Mouse (Mus musculus): ENCODE data around the gene Rab3gap2.

The Rab3gap2 gene

GRCm38 (mm10) chr1:185203909-185204661 lies at the start of gene Rab3gap2:
TSS of gene Rab3gap2 (plus strand) at chr1:185204117.
- peak; percentile 100 for DNase-seq

GRCm38 (mm10) chr1:185173641-185174040 lies 30.3 kb upstream of the Rab3gap2 start:
- no peak for DNase-seq

GRCm38 (mm10) chr1:185177860-185178259 lies 26.1 kb upstream of the Rab3gap2 start:
- peak; percentile 29 for DNase-seq

- DNase-seq, result no peak
Observed at GRCm38 (mm10) chr1:185183591-185184330, 20.2 kb upstream of the Rab3gap2 start.

- DNase-seq, result peak; percentile 53
Observed at GRCm38 (mm10) chr1:185185556-185185955, 18.4 kb upstream of the Rab3gap2 start.

GRCm38 (mm10) chr1:185187135-185187785 lies 16.7 kb upstream of the Rab3gap2 start:
- no peak for DNase-seq

- DNase-seq, result no peak
Observed at GRCm38 (mm10) chr1:185189901-185190300, 14.0 kb upstream of the Rab3gap2 start.

GRCm38 (mm10) chr1:185192087-185192486 lies 11.8 kb upstream of the Rab3gap2 start:
- no peak for DNase-seq

GRCm38 (mm10) chr1:185193509-185193908 lies 10.4 kb upstream of the Rab3gap2 start:
- no peak for DNase-seq

- DNase-seq, result no peak
Observed at GRCm38 (mm10) chr1:185196323-185196722, 7.6 kb upstream of the Rab3gap2 start.

- DNase-seq, result no peak
Observed at GRCm38 (mm10) chr1:185200571-185201395, 3.1 kb upstream of the Rab3gap2 start.

- no peak for DNase-seq
Observed at GRCm38 (mm10) chr1:185201994-185202393, 1.9 kb upstream of the Rab3gap2 start.

- no peak for DNase-seq
Observed at GRCm38 (mm10) chr1:185203196-185203908, 565 bp upstream of the Rab3gap2 start.

- no peak for DNase-seq
Observed at GRCm38 (mm10) chr1:185205090-185205489, 1.2 kb downstream of the Rab3gap2 start.

- no peak for DNase-seq
Observed at GRCm38 (mm10) chr1:185207851-185208595, 4.1 kb downstream of the Rab3gap2 start.

GRCm38 (mm10) chr1:185208766-185209165 lies 4.8 kb downstream of the Rab3gap2 start:
- no peak for DNase-seq

GRCm38 (mm10) chr1:185209641-185210176 lies 5.8 kb downstream of the Rab3gap2 start:
- no peak for DNase-seq

- no peak for DNase-seq
Observed at GRCm38 (mm10) chr1:185216360-185216759, 12.4 kb downstream of the Rab3gap2 start.

GRCm38 (mm10) chr1:185216762-185217161 lies 12.8 kb downstream of the Rab3gap2 start:
- no peak for DNase-seq

GRCm38 (mm10) chr1:185217966-185218365 lies 14.0 kb downstream of the Rab3gap2 start:
- no peak for DNase-seq

GRCm38 (mm10) chr1:185226889-185227288 lies 23.0 kb downstream of the Rab3gap2 start:
- DNase-seq, result no peak
